Mouse (Mus musculus) midbrain, embryonic 16.5 days (tissue): Measurements from ENCODE around the gene Gm20388. TPM values are rescaled to one million over a fixed set of nuclear protein-coding genes. Genes with fewer than 3 reads are reported as not detected.
A peak's percentile ranks its signal among the peaks of the same experiment; 100 is the strongest.

Experiments used
- ATAC-seq: fragments of 200-750 bp; cut with Nextera tagmentation; 2 replicates; pipeline ENCODE4 v1.8.0; 2017; ENCODE audit warnings: moderate TSS enrichment
- H3K27ac ChIP-seq: fragments of 300-500 bp; sonication (generic); 2 replicates; pipeline ENCODE4 v1.5.1; 2014; ENCODE audit warnings: mild to moderate bottlenecking, low read length, mixed read lengths
- H3K27me3 ChIP-seq: fragments of 300-500 bp; sonication (generic); 2 replicates; pipeline ENCODE4 v1.6.1; 2014; ENCODE audit warnings: low read depth, low read length, mixed read lengths; ENCODE audit not compliant: control insufficient read depth, insufficient read depth
- H3K36me3 ChIP-seq: fragments of 300-500 bp; sonication (generic); 2 replicates; pipeline ENCODE4 v1.6.1; 2014; ENCODE audit warnings: mild to moderate bottlenecking, low read length, moderate library complexity, mixed read lengths; ENCODE audit not compliant: control insufficient read depth, insufficient read depth
- H3K4me1 ChIP-seq: fragments of 300-500 bp; sonication (generic); 2 replicates; pipeline ENCODE4 v1.6.1; 2014; ENCODE audit warnings: mild to moderate bottlenecking, low read length, mixed read lengths; ENCODE audit not compliant: control insufficient read depth, insufficient read depth
- H3K4me2 ChIP-seq: fragments of 300-500 bp; sonication (generic); 2 replicates; pipeline ENCODE4 v1.6.1; 2014; ENCODE audit warnings: mild to moderate bottlenecking, low read length, mixed read lengths
- H3K4me3 ChIP-seq: fragments of 300-500 bp; sonication (generic); 2 replicates; pipeline ENCODE4 v1.5.1; 2014; ENCODE audit warnings: low read depth, mild to moderate bottlenecking, low read length, moderate library complexity, mixed read lengths
- H3K9ac ChIP-seq: fragments of 300-500 bp; sonication (generic); 2 replicates; pipeline ENCODE4 v1.6.1; 2014; ENCODE audit warnings: low read depth, low read length, mixed read lengths
- H3K9me3 ChIP-seq: fragments of 300-500 bp; sonication (generic); replicated peaks from 2 replicates; pipeline ENCODE4 v1.6.1; 2014; ENCODE audit warnings: mild to moderate bottlenecking, low read length, mixed read lengths; ENCODE audit not compliant: control insufficient read depth, poor library complexity, severe bottlenecking
- WGBS: fragments of 180-500 bp; shearing (Covaris S2); extraction: QIAGEN DNeasy Blood & Tissue Kit; methylation state at CpG from one replicate; pipeline ENCODE4 v1.1.7; 2014; 5-methylcytosine and 5-hydroxymethylcytosine counted together
- polyA plus RNA-seq: library from polyadenylated mRNA; unstranded; fragments of >200 nt; fragmentation: Nextera tagmentation; extraction: Ambion mirVana; gene quantifications from 2 replicates; pipeline ENCODE4 v1.2.1, GENCODE M21; 2015

Gm20388 gene
- polyA plus RNA-seq, 1 experiment from 2014 or later, result 7.5 TPM

GRCm38 (mm10) chr8:122291075-122291474, 2380.4 kb downstream of the Gm20388 start:
- Histone ChIP-seq H3K9me3 (no peaks in the 10 kb centered on the region), H3K9ac (no peak overlapping the region), H3K4me3 (no peak overlapping the region), H3K36me3 (no peaks in the 10 kb centered on the region), H3K27me3 (no peaks in the 10 kb centered on the region), H3K4me1 (peaks cover 2% of the 10 kb centered on the region; the same call in 1 of the 2 replicates), H3K4me2 (no peak overlapping the region), H3K27ac (no peak overlapping the region)
- no peak for ATAC-seq
- WGBS, result 70% methylated on average over 12 of the region's 12 CpGs

- no peak overlapping the region for H3K4me3 ChIP-seq
- peaks cover 4% of the 10 kb centered on the region; the same call in 1 of the 2 replicates for H3K4me1 ChIP-seq
- 27% methylated on average over 10 of the region's 10 CpGs for WGBS
- H3K27me3 ChIP-seq, result no peaks in the 10 kb centered on the region
- peak overlapping the region; percentile 31 for H3K9ac ChIP-seq
- no peaks in the 10 kb centered on the region for H3K9me3 ChIP-seq
- no peaks in the 10 kb centered on the region for H3K36me3 ChIP-seq
- no peak overlapping the region; the same call in 1 of the 2 replicates for H3K27ac ChIP-seq
- no peak for ATAC-seq
- no peak overlapping the region for H3K4me2 ChIP-seq
These were observed 2380.9 kb downstream of the Gm20388 start for GRCm38 (mm10) chr8:122291549-122291948.

GRCm38 (mm10) chr8:122293484-122293883, 2382.8 kb downstream of the Gm20388 start:
- H3K4me1 ChIP-seq, result peaks cover 2% of the 10 kb centered on the region; the same call in 1 of the 2 replicates
- ATAC-seq, result no peak
- H3K36me3 ChIP-seq, result no peaks in the 10 kb centered on the region
- no peaks in the 10 kb centered on the region for H3K27me3 ChIP-seq
- no peak overlapping the region for H3K27ac ChIP-seq
- H3K9ac ChIP-seq, result no peak overlapping the region
- H3K4me3 ChIP-seq, result no peak overlapping the region
- H3K9me3 ChIP-seq, result no peaks in the 10 kb centered on the region
- H3K4me2 ChIP-seq, result no peak overlapping the region
- WGBS, result 61% methylated on average over 10 of the region's 10 CpGs

GRCm38 (mm10) chr8:122294273-122294683, 2383.6 kb downstream of the Gm20388 start:
- H3K4me2 ChIP-seq, result 0 out of 2 replicates have a peak overlapping the region, but pooled peaks have one; percentile 9
- H3K27me3 ChIP-seq, result no peaks in the 10 kb centered on the region
- no peaks in the 10 kb centered on the region for H3K36me3 ChIP-seq
- no peak overlapping the region for H3K9ac ChIP-seq
- peaks cover 2% of the 10 kb centered on the region; the same call in 1 of the 2 replicates for H3K4me1 ChIP-seq
- no peak overlapping the region for H3K4me3 ChIP-seq
- 0 out of 2 replicates have a peak, but pooled peaks have one; percentile 30 for ATAC-seq
- WGBS, result 10% methylated on average over 7 of the region's 7 CpGs
- no peak overlapping the region for H3K27ac ChIP-seq
- H3K9me3 ChIP-seq, result no peaks in the 10 kb centered on the region

- Histone ChIP-seq H3K4me3 (no peak overlapping the region), H3K36me3 (no peaks in the 10 kb centered on the region), H3K27me3 (no peaks in the 10 kb centered on the region), H3K4me1 (peaks cover 2% of the 10 kb centered on the region; the same call in 1 of the 2 replicates), H3K9ac (no peak overlapping the region), H3K9me3 (no peaks in the 10 kb centered on the region), H3K27ac (no peak overlapping the region), H3K4me2 (no peak overlapping the region)
- ATAC-seq, result no peak
- WGBS, result 58% methylated on average over 9 of the region's 9 CpGs
These were observed 2384.7 kb downstream of the Gm20388 start for GRCm38 (mm10) chr8:122295389-122295788.

GRCm38 (mm10) chr8:122296173-122297001, 2385.7 kb downstream of the Gm20388 start:
- Histone ChIP-seq H3K27ac (no peak overlapping the region), H3K9ac (no peak overlapping the region), H3K9me3 (no peaks in the 10 kb centered on the region), H3K27me3 (no peaks in the 10 kb centered on the region), H3K4me1 (peaks cover 2% of the 10 kb centered on the region; the same call in 1 of the 2 replicates), H3K4me2 (no peak overlapping the region), H3K36me3 (no peaks in the 10 kb centered on the region), H3K4me3 (no peak overlapping the region)
- WGBS, result 36% methylated on average over 24 of the region's 24 CpGs
- ATAC-seq, result no peak

- Histone ChIP-seq H3K4me2 (no peak overlapping the region), H3K27ac (no peak overlapping the region), H3K9me3 (no peaks in the 10 kb centered on the region), H3K27me3 (no peaks in the 10 kb centered on the region), H3K4me1 (0 out of 2 replicates have a peak, but pooled peaks cover 2% of the 10 kb centered on the region), H3K4me3 (no peak overlapping the region), H3K9ac (no peak overlapping the region), H3K36me3 (no peaks in the 10 kb centered on the region)
- no peak for ATAC-seq
- WGBS, result 68% methylated on average over 16 of the region's 16 CpGs
These were observed 2389.1 kb downstream of the Gm20388 start for GRCm38 (mm10) chr8:122299581-122300254.

- Histone ChIP-seq H3K9ac (no peak overlapping the region), H3K27ac (peak overlapping the region; percentile 57), H3K4me1 (0 out of 2 replicates have a peak, but pooled peaks cover 2% of the 10 kb centered on the region), H3K4me2 (no peak overlapping the region), H3K27me3 (no peaks in the 10 kb centered on the region), H3K9me3 (no peaks in the 10 kb centered on the region), H3K4me3 (no peak overlapping the region), H3K36me3 (no peaks in the 10 kb centered on the region)
- 68% methylated on average over 13 of the region's 13 CpGs for WGBS
- no peak for ATAC-seq
These were observed 2390.4 kb downstream of the Gm20388 start for GRCm38 (mm10) chr8:122301081-122301480.

GRCm38 (mm10) chr8:122301866-122302265, 2391.2 kb downstream of the Gm20388 start:
- Histone ChIP-seq H3K36me3 (no peaks in the 10 kb centered on the region), H3K27me3 (no peaks in the 10 kb centered on the region), H3K4me2 (no peak overlapping the region), H3K9me3 (no peaks in the 10 kb centered on the region), H3K27ac (peak overlapping the region; percentile 57), H3K4me1 (no peaks in the 10 kb centered on the region), H3K4me3 (no peak overlapping the region), H3K9ac (no peak overlapping the region)
- 75% methylated on average over 5 of the region's 5 CpGs for WGBS
- no peak for ATAC-seq
